Mouse (Mus musculus) limb, embryonic 14.5 days (tissue): ENCODE measurements at regions not wholly inside any gene's neighbourhood (a gene's known extent, or its start where the extent isn't known, plus 50 kb on each side); places are given as distances from the start of the nearest gene placed in this dataset.

ENCODE experiments used
- ATAC-seq: fragments of 200-750 bp; cut with Nextera tagmentation; 2 replicates; pipeline ENCODE4 v1.8.0; 2017; ENCODE audit warnings: low read depth, moderate number of reproducible peaks, moderate TSS enrichment; ENCODE audit not compliant: low FRiP score
- DNase-seq: peaks from one replicate; pipeline ENCODE4 v3.0.0-alpha.2; 2015; ENCODE audit warnings: low spot score
- H3K27ac ChIP-seq: fragments of 300-500 bp; sonication (generic); replicated peaks from 2 replicates; pipeline ENCODE4 v1.5.1; 2014; ENCODE audit warnings: low read depth, mild to moderate bottlenecking, low read length, moderate library complexity, mixed read lengths
- H3K27me3 ChIP-seq: fragments of 300-500 bp; sonication (generic); 2 replicates; pipeline ENCODE4 v1.6.1; 2014; ENCODE audit warnings: low read length, mixed read lengths; ENCODE audit not compliant: control insufficient read depth, insufficient read depth
- H3K36me3 ChIP-seq: fragments of 300-500 bp; sonication (generic); 2 replicates; pipeline ENCODE4 v1.6.1; 2014; ENCODE audit warnings: mild to moderate bottlenecking, low read length, moderate library complexity, mixed read lengths; ENCODE audit not compliant: control insufficient read depth, insufficient read depth
- H3K4me1 ChIP-seq: fragments of 300-500 bp; sonication (generic); 2 replicates; pipeline ENCODE4 v1.6.1; 2014; ENCODE audit warnings: antibody characterized with exemption, low read length, mixed read lengths; ENCODE audit not compliant: control insufficient read depth, insufficient read depth
- H3K4me2 ChIP-seq: fragments of 300-500 bp; sonication (generic); replicated peaks from 2 replicates; pipeline ENCODE4 v1.6.1; 2014; ENCODE audit warnings: low read depth, mild to moderate bottlenecking, low read length, moderate library complexity; ENCODE audit not compliant: severe bottlenecking
- H3K4me3 ChIP-seq: fragments of 300-500 bp; sonication (generic); replicated peaks from 2 replicates; pipeline ENCODE4 v1.5.1; 2014; ENCODE audit warnings: low read length
- H3K9ac ChIP-seq: fragments of 300-500 bp; sonication (generic); 2 replicates; pipeline ENCODE4 v1.6.1; 2014; ENCODE audit warnings: mild to moderate bottlenecking, low read depth, low read length, moderate library complexity; ENCODE audit not compliant: severe bottlenecking
- H3K9me3 ChIP-seq: fragments of 300-500 bp; sonication (generic); 2 replicates; pipeline ENCODE4 v1.6.1; 2016; ENCODE audit warnings: low read length; ENCODE audit not compliant: control insufficient read depth
- POLR2A ChIP-seq: fragments of 200-500 bp; IDR thresholded peaks from 2 replicates; pipeline ENCODE4 v1.8.0; 2012; ENCODE audit warnings: inconsistent platforms, mild to moderate bottlenecking, moderate library complexity, borderline replicate concordance; ENCODE audit not compliant: insufficient read depth, insufficient read length; ENCODE audit errors: extremely low read depth
- WGBS: fragments of 180-500 bp; shearing (Covaris S2); extraction: QIAGEN DNeasy Blood & Tissue Kit; methylation state at CpG from one replicate; pipeline ENCODE4 v1.1.7; 2014; 5-methylcytosine and 5-hydroxymethylcytosine counted together

- TF ChIP-seq POLR2A: no peak
- H3K4me1 ChIP-seq: no peaks in the 10 kb centered on the region
- H3K27ac ChIP-seq: no peak overlapping the region
- H3K9ac ChIP-seq: no peak overlapping the region
- H3K27me3 ChIP-seq: peaks cover 56% of the 10 kb centered on the region
- DNase-seq (no peak), ATAC-seq (no peak)
- H3K4me3 ChIP-seq: no peak overlapping the region
- peaks cover 3% of the 10 kb centered on the region; the same call in 1 of the 2 replicates for H3K9me3 ChIP-seq
- H3K4me2 ChIP-seq: no peak overlapping the region
- H3K36me3 ChIP-seq: no peaks in the 10 kb centered on the region
- WGBS: 71% methylated on average over 4 of the region's 4 CpGs
Measured at GRCm38 (mm10) chr5:120286787-120287186, 144.7 kb upstream of the Lhx5 start.

GRCm38 (mm10) chr5:120288036-120288684 lies 143.3 kb upstream of the Lhx5 start:
- DNase-seq (no peak), ATAC-seq (no peak)
- no peaks in the 10 kb centered on the region for H3K36me3 ChIP-seq
- H3K4me2 ChIP-seq: peak overlapping the region; percentile 19; the same call in 1 of the 2 replicates
- H3K4me3 ChIP-seq: no peak overlapping the region
- no peak for TF ChIP-seq POLR2A
- peaks cover 45% of the 10 kb centered on the region; the same call in 1 of the 2 replicates for H3K27me3 ChIP-seq
- no peak overlapping the region for H3K9ac ChIP-seq
- no peaks in the 10 kb centered on the region for H3K4me1 ChIP-seq
- peaks cover 3% of the 10 kb centered on the region; the same call in 1 of the 2 replicates for H3K9me3 ChIP-seq
- WGBS: 11% methylated on average over 22 of the region's 23 CpGs
- no peak overlapping the region for H3K27ac ChIP-seq

- Histone ChIP-seq H3K4me1 (no peaks in the 10 kb centered on the region), H3K27me3 (0 out of 2 replicates have a peak, but pooled peaks cover 4% of the 10 kb centered on the region)
Measured at GRCm38 (mm10) chr5:120294526-120295078, 136.9 kb upstream of the Lhx5 start.

GRCm38 (mm10) chr5:120297190-120297589 lies 134.3 kb upstream of the Lhx5 start:
- whole genome bisulfite sequencing: 3% methylated on average over 10 of the region's 10 CpGs
- no peaks in the 10 kb centered on the region for H3K36me3 ChIP-seq
- peaks cover 29% of the 10 kb centered on the region for H3K27me3 ChIP-seq
- no peaks in the 10 kb centered on the region for H3K4me1 ChIP-seq
- H3K9ac ChIP-seq: no peak overlapping the region
- no peak for TF ChIP-seq POLR2A
- no peak overlapping the region for H3K4me2 ChIP-seq
- H3K4me3 ChIP-seq: no peak overlapping the region
- no peaks in the 10 kb centered on the region for H3K9me3 ChIP-seq
- ATAC-seq (no peak), DNase-seq (no peak)
- H3K27ac ChIP-seq: no peak overlapping the region

More at GRCm38 (mm10) chr5:120294526-120295078, 136.9 kb upstream of the Lhx5 start:
- H3K4me3 ChIP-seq: no peak overlapping the region
- ATAC-seq (no peak), DNase-seq (no peak)
- TF ChIP-seq POLR2A: no peak
- no peak overlapping the region for H3K27ac ChIP-seq
- 49% methylated on average over 16 of the region's 16 CpGs for WGBS
- no peak overlapping the region for H3K4me2 ChIP-seq
- peaks cover 2% of the 10 kb centered on the region; the same call in 1 of the 2 replicates for H3K9me3 ChIP-seq
- H3K36me3 ChIP-seq: no peaks in the 10 kb centered on the region
- H3K9ac ChIP-seq: no peak overlapping the region

GRCm38 (mm10) chr5:120297665-120298282 lies 133.7 kb upstream of the Lhx5 start:
- H3K36me3 ChIP-seq: no peaks in the 10 kb centered on the region
- DNase-seq: no peak
- no peak overlapping the region for H3K9ac ChIP-seq
- no peak overlapping the region for H3K4me3 ChIP-seq
- WGBS: 47% methylated on average over 3 of the region's 3 CpGs
- no peak overlapping the region for H3K4me2 ChIP-seq
- no peak for ATAC-seq
- TF ChIP-seq POLR2A: no peak
- no peak overlapping the region for H3K27ac ChIP-seq
- no peaks in the 10 kb centered on the region for H3K4me1 ChIP-seq
- peaks cover 35% of the 10 kb centered on the region for H3K27me3 ChIP-seq
- no peaks in the 10 kb centered on the region for H3K9me3 ChIP-seq
